Mouse (Mus musculus) embryonic fibroblast, embryonic 13.5 days (primary cell): ENCODE measurements around the gene Fam111a. TPM values are rescaled to one million over a fixed set of nuclear protein-coding genes. Genes with fewer than 3 reads are reported as not detected.

Experiments used
- H3K27ac ChIP-seq: 2 replicates; pipeline ENCODE4 v1.5.1; 2012; ENCODE audit warnings: low read length, control low read depth, inconsistent platforms; ENCODE audit not compliant: insufficient read depth
- H3K4me1 ChIP-seq: 2 replicates; pipeline ENCODE4 v1.6.1; 2011; ENCODE audit warnings: low read length; ENCODE audit not compliant: control insufficient read depth, insufficient read depth
- H3K4me3 ChIP-seq: 2 replicates; pipeline ENCODE4 v1.5.1; 2011; ENCODE audit warnings: mild to moderate bottlenecking, control low read depth, low read length; ENCODE audit not compliant: insufficient read depth
- CTCF ChIP-seq: IDR thresholded peaks from 2 replicates; pipeline ENCODE4 v1.5.1; 2011; ENCODE audit warnings: mild to moderate bottlenecking, control low read depth, low read length, moderate library complexity, borderline replicate concordance; ENCODE audit not compliant: insufficient read depth
- POLR2A ChIP-seq: IDR thresholded peaks from 2 replicates; pipeline ENCODE4 v1.6.1; 2011; ENCODE audit warnings: low read depth, mild to moderate bottlenecking, control low read depth, low read length, moderate library complexity
- polyA plus RNA-seq: library from polyadenylated mRNA; stranded (reverse); fragments of >200 nt; gene quantifications from 2 replicates; pipeline ENCODE4 v1.2.4, GENCODE M21; 2011; ENCODE audit warnings: low read depth; ENCODE audit not compliant: missing spikeins, insufficient read length

Fam111a gene
- polyA plus RNA-seq, 1 experiment: 56.0 TPM

GRCm38 (mm10) chr19:12514621-12515020 lies 30.9 kb upstream of the Fam111a start:
- no peaks in the 10 kb centered on the region for H3K4me1 ChIP-seq
- TF ChIP-seq POLR2A: no peak
- no peak for TF ChIP-seq CTCF
- no peak overlapping the region for H3K27ac ChIP-seq
- H3K4me3 ChIP-seq: no peak overlapping the region

GRCm38 (mm10) chr19:12517671-12518540 lies 27.6 kb upstream of the Fam111a start:
- H3K4me3 ChIP-seq: peak overlapping the region; percentile 47
- TF ChIP-seq POLR2A (no peak; the same call in 1 of the 2 replicates), CTCF (0 out of 2 replicates have a peak, but pooled peaks have one; percentile 2)
- no peaks in the 10 kb centered on the region for H3K4me1 ChIP-seq
- H3K27ac ChIP-seq: peak overlapping the region; percentile 10; the same call in 1 of the 2 replicates

GRCm38 (mm10) chr19:12518541-12518890 lies 27.0 kb upstream of the Fam111a start:
- Histone ChIP-seq H3K27ac (no peak overlapping the region), H3K4me3 (peak overlapping the region; percentile 47; the same call in 1 of the 2 replicates), H3K4me1 (no peaks in the 10 kb centered on the region)
- TF ChIP-seq CTCF (no peak), POLR2A (no peak)

- H3K4me1 ChIP-seq: no peaks in the 10 kb centered on the region
- H3K27ac ChIP-seq: no peak overlapping the region
- TF ChIP-seq POLR2A: no peak
- no peak for TF ChIP-seq CTCF
- H3K4me3 ChIP-seq: no peak overlapping the region
Observed at GRCm38 (mm10) chr19:12523377-12523776, 22.2 kb upstream of the Fam111a start.

GRCm38 (mm10) chr19:12537168-12537567 lies 8.4 kb upstream of the Fam111a start:
- no peaks in the 10 kb centered on the region for H3K4me1 ChIP-seq
- no peak overlapping the region for H3K27ac ChIP-seq
- no peak overlapping the region for H3K4me3 ChIP-seq
- TF ChIP-seq POLR2A: no peak
- no peak for TF ChIP-seq CTCF

- TF ChIP-seq CTCF (no peak), POLR2A (no peak)
- H3K27ac ChIP-seq: no peak overlapping the region
- H3K4me3 ChIP-seq: no peak overlapping the region
Observed at GRCm38 (mm10) chr19:12539975-12540374, 5.6 kb upstream of the Fam111a start.

GRCm38 (mm10) chr19:12540727-12541126 lies 4.8 kb upstream of the Fam111a start:
- TF ChIP-seq CTCF: no peak
- no peak for TF ChIP-seq POLR2A
- H3K4me3 ChIP-seq: no peak overlapping the region
- no peak overlapping the region for H3K27ac ChIP-seq
- no peaks in the 10 kb centered on the region for H3K4me1 ChIP-seq

More at GRCm38 (mm10) chr19:12539975-12540374, 5.6 kb upstream of the Fam111a start:
- no peaks in the 10 kb centered on the region for H3K4me1 ChIP-seq

GRCm38 (mm10) chr19:12541644-12542043 lies 3.9 kb upstream of the Fam111a start:
- no peak for TF ChIP-seq CTCF
- TF ChIP-seq POLR2A: no peak
- Histone ChIP-seq H3K4me3 (no peak overlapping the region), H3K4me1 (no peaks in the 10 kb centered on the region), H3K27ac (no peak overlapping the region)

GRCm38 (mm10) chr19:12549166-12549565 lies 3.6 kb downstream of the Fam111a start:
- Histone ChIP-seq H3K27ac (no peak overlapping the region), H3K4me1 (no peaks in the 10 kb centered on the region), H3K4me3 (no peak overlapping the region)
- TF ChIP-seq CTCF (no peak), POLR2A (no peak)

GRCm38 (mm10) chr19:12550005-12550942 lies 4.7 kb downstream of the Fam111a start:
- no peak overlapping the region for H3K27ac ChIP-seq
- TF ChIP-seq POLR2A (no peak), CTCF (no peak)

More at GRCm38 (mm10) chr19:12550005-12550942, 4.7 kb downstream of the Fam111a start:
- H3K4me3 ChIP-seq: no peak overlapping the region
- no peaks in the 10 kb centered on the region for H3K4me1 ChIP-seq
